Mouse (Mus musculus) cortical plate, adult 2 months (tissue): ENCODE results near the gene Farp1.

Source experiments
- CTCF ChIP-seq: fragments of 200-500 bp; IDR thresholded peaks from 2 replicates; pipeline ENCODE4 v1.5.1; 2011; ENCODE audit warnings: mild to moderate bottlenecking, control low read depth, low read length; ENCODE audit not compliant: insufficient read depth; ENCODE audit errors: extremely low read depth
- POLR2A ChIP-seq: fragments of 200-500 bp; IDR thresholded peaks from 2 replicates; pipeline ENCODE4 v1.6.1; 2011; ENCODE audit warnings: mild to moderate bottlenecking, low read length, control low read depth; ENCODE audit not compliant: insufficient read depth; ENCODE audit errors: extremely low read depth

DNA sequence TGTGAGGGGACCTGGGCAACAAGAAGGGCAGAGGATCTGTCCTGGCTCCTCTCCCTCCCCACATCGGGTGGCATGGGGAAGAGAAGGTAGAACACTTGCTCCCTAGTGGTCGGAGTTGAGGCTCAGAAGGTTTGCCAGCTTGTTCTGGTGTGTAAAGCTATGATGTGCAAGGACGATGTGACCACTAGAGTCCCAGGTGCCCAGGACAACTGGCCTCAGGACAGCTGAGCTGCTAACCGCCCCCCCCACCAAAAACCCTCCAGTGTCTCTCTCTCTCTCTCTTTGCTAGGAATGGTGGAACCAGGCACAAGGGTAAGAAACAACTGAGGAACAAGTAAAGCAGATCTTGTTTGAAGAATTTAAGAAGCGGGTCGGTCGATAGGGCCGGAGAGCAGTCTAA, 149.4 kb downstream of the Farp1 start:
- no peak for TF ChIP-seq CTCF
- TF ChIP-seq POLR2A, result no peak
